Mouse (Mus musculus) layer of hippocampus, adult 2 months (tissue): ENCODE measurements at regions not wholly inside any gene's neighbourhood (a gene's known extent, or its start where the extent isn't known, plus 50 kb on each side); places are given as distances from the start of the nearest gene placed in this dataset.

Experiments
- DNase-seq, 2 experiments: peaks; one replicate each; pipeline ENCODE4 v3.0.0; 2022; ENCODE audit warnings: low spot score in 2 of 2
- H3K27ac ChIP-seq: fragments of 200-600 bp; 2 replicates; pipeline ENCODE4 v1.8.1; 2022
- H3K4me3 ChIP-seq: fragments of 200-600 bp; 2 replicates; pipeline ENCODE4 v1.8.1; 2022; ENCODE audit warnings: mild to moderate bottlenecking
- CTCF ChIP-seq: fragments of 200-600 bp; conservative IDR thresholded peaks from 2 replicates; pipeline ENCODE4 v1.8.1; 2022; ENCODE audit warnings: antibody characterized with exemption, mild to moderate bottlenecking, moderate library complexity

GRCm38 (mm10) chr4:69116353-69116752 lies 162.2 kb upstream of the Brinp1 start:
- Histone ChIP-seq H3K4me3 (no peak overlapping the region), H3K27ac (peak overlapping the region; percentile 70)
- TF ChIP-seq CTCF, result no peak
- peak; percentile 44 to 48 for DNase-seq

- DNase-seq, result peak in 1 of 2 experiments; percentile 19
- H3K4me3 ChIP-seq, result no peak overlapping the region
- peak overlapping the region; percentile 62 for H3K27ac ChIP-seq
- no peak for TF ChIP-seq CTCF
Measured at GRCm38 (mm10) chr4:69105188-69105587, 151.0 kb upstream of the Brinp1 start.

- peak in 1 of 2 experiments; percentile 3 for DNase-seq
- 0 out of 2 replicates have a peak overlapping the region, but pooled peaks have one; percentile 5 for H3K27ac ChIP-seq
- H3K4me3 ChIP-seq, result no peak overlapping the region
- no peak for TF ChIP-seq CTCF
Measured at GRCm38 (mm10) chr4:69095748-69096408, 141.7 kb upstream of the Brinp1 start.

- no peak for DNase-seq
- no peak overlapping the region for H3K27ac ChIP-seq
- no peak for TF ChIP-seq CTCF
- H3K4me3 ChIP-seq, result no peak overlapping the region
Measured at GRCm38 (mm10) chr4:69078085-69078484, 123.9 kb upstream of the Brinp1 start.

GRCm38 (mm10) chr4:69077316-69077715 lies 123.1 kb upstream of the Brinp1 start:
- Histone ChIP-seq H3K4me3 (no peak overlapping the region), H3K27ac (no peak overlapping the region)
- no peak for DNase-seq
- TF ChIP-seq CTCF, result no peak

- TF ChIP-seq CTCF, result no peak
- Histone ChIP-seq H3K27ac (no peak overlapping the region), H3K4me3 (no peak overlapping the region)
- DNase-seq, result no peak
Measured at GRCm38 (mm10) chr4:69039645-69040342, 85.6 kb upstream of the Brinp1 start.

GRCm38 (mm10) chr4:69034166-69034565 lies 80.0 kb upstream of the Brinp1 start:
- Histone ChIP-seq H3K27ac (no peak overlapping the region), H3K4me3 (no peak overlapping the region)
- DNase-seq, result no peak
- TF ChIP-seq CTCF, result no peak

GRCm38 (mm10) chr4:69020159-69020727 lies 66.0 kb upstream of the Brinp1 start:
- H3K4me3 ChIP-seq, result no peak overlapping the region
- H3K27ac ChIP-seq, result no peak overlapping the region
- no peak for TF ChIP-seq CTCF
- DNase-seq, result no peak

- H3K27ac ChIP-seq, result peak overlapping the region; percentile 70
- H3K4me3 ChIP-seq, result no peak overlapping the region
- DNase-seq, result peak; percentile 62 to 70
- 0 out of 2 replicates have a peak, but pooled peaks have one; percentile 6 for TF ChIP-seq CTCF
Measured at GRCm38 (mm10) chr4:69015396-69015795, 61.2 kb upstream of the Brinp1 start.
